Mouse (Mus musculus): ENCODE results near the gene Calm2. TPM values are rescaled to one million over a fixed set of nuclear protein-coding genes. Genes with fewer than 3 reads are reported as not detected.

Gene Calm2
- total and polyA plus RNA-seq, 3 experiments, result 126 to 321 (median 208) TPM

- DNase-seq (ENCODE audit: low read depth, low spot score), result peak; percentile 45
- H3K4me1 ChIP-seq (ENCODE audit: control insufficient read depth in 1 of 2, insufficient read depth in 2 of 2, low read length in 2 of 2), result peaks cover 0 to 9% of the 10 kb centered on the region in 2 experiments; a peak in 2 of 4 replicates
- H3K27me3 ChIP-seq (ENCODE audit: control insufficient read depth in 1 of 2, insufficient read depth in 2 of 2, low read length in 2 of 2), result peaks cover 2 to 13% of the 10 kb centered on the region in 2 experiments
- no peak overlapping the region for H3K27ac ChIP-seq (ENCODE audit: control insufficient read depth, low read depth, low read length)
- H3K36me3 ChIP-seq (ENCODE audit: control insufficient read depth in 1 of 2, insufficient read depth in 2 of 2, low read length in 2 of 2), result no peaks in the 10 kb centered on the region
- peak overlapping the region in 1 of 2 experiments; percentile 27; a peak in 3 of 4 replicates for H3K4me3 ChIP-seq (ENCODE audit: control insufficient read depth in 1 of 2, insufficient read depth in 1 of 2, low read depth in 2 of 2, low read length in 2 of 2)
- H3K9me3 ChIP-seq (replicated peaks; ENCODE audit: insufficient read depth, low read length), result no peaks in the 10 kb centered on the region
- H3K79me2 ChIP-seq (ENCODE audit: control insufficient read depth, insufficient read depth, low read length, poor library complexity), result no peaks in the 10 kb centered on the region
- TF ChIP-seq EP300 (IDR thresholded peaks at IDR 0.05; ENCODE audit: low read depth in 1 of 2, low read length in 2 of 2), result 0 out of 4 replicates have a peak, but pooled peaks of 1 of the 2 experiments have one; percentile 6
- no peak for TF ChIP-seq CHD1 (IDR thresholded peaks at IDR 0.05; ENCODE audit: low read depth, low read length)
- 0 out of 2 replicates have a peak overlapping the region, but pooled peaks have one; percentile 4 for H3K9ac ChIP-seq (ENCODE audit: control insufficient read depth, low read depth, low read length, poor library complexity, severe bottlenecking)
These were observed 12.4 kb upstream of the Calm2 start for GRCm38 (mm10) chr17:87458911-87459749.

- H3K27me3 ChIP-seq (ENCODE audit: control insufficient read depth in 1 of 2, insufficient read depth in 2 of 2, low read length in 2 of 2), result peaks cover 2 to 13% of the 10 kb centered on the region in 2 experiments
- no peaks in the 10 kb centered on the region for H3K36me3 ChIP-seq (ENCODE audit: control insufficient read depth in 1 of 2, insufficient read depth in 2 of 2, low read length in 2 of 2)
- H3K4me3 ChIP-seq (ENCODE audit: control insufficient read depth in 1 of 2, insufficient read depth in 1 of 2, low read depth in 2 of 2, low read length in 2 of 2), result no peak overlapping the region
- H3K9me3 ChIP-seq (replicated peaks; ENCODE audit: insufficient read depth, low read length), result no peaks in the 10 kb centered on the region
- no peak overlapping the region for H3K9ac ChIP-seq (ENCODE audit: control insufficient read depth, low read depth, low read length, poor library complexity, severe bottlenecking)
- DNase-seq (ENCODE audit: low read depth, low spot score), result no peak
- H3K79me2 ChIP-seq (ENCODE audit: control insufficient read depth, insufficient read depth, low read length, poor library complexity), result no peaks in the 10 kb centered on the region
- H3K27ac ChIP-seq (ENCODE audit: control insufficient read depth, low read depth, low read length), result no peak overlapping the region
- peaks cover 0 to 9% of the 10 kb centered on the region in 2 experiments; a peak in 2 of 4 replicates for H3K4me1 ChIP-seq (ENCODE audit: control insufficient read depth in 1 of 2, insufficient read depth in 2 of 2, low read length in 2 of 2)
- no peak for TF ChIP-seq E2F4 (IDR thresholded peaks at IDR 0.05; ENCODE audit: borderline replicate concordance, low read depth, low read length)
- no peak for TF ChIP-seq CHD1 (IDR thresholded peaks at IDR 0.05; ENCODE audit: low read depth, low read length)
- TF ChIP-seq CTCF (IDR thresholded peaks at IDR 0.05 in 2 of 3, conservative IDR thresholded peaks at IDR 0.05 in 1 of 3; ENCODE audit: control insufficient read depth in 1 of 3, insufficient read depth in 1 of 3, low read depth in 2 of 3, low read length in 3 of 3, poor library complexity in 1 of 3, severe bottlenecking in 1 of 3), result no peak
- no peak for TF ChIP-seq EP300 (IDR thresholded peaks at IDR 0.05; ENCODE audit: low read depth in 1 of 2, low read length in 2 of 2)
- TF ChIP-seq POLR2AphosphoS5 (IDR thresholded peaks at IDR 0.05; ENCODE audit: borderline replicate concordance, low read depth, low read length), result no peak
- no peak for TF ChIP-seq MAFK (IDR thresholded peaks at IDR 0.05; ENCODE audit: borderline replicate concordance, low read depth, low read length)
- no peak for TF ChIP-seq USF2 (IDR thresholded peaks at IDR 0.05; ENCODE audit: borderline replicate concordance in 1 of 2, insufficient read depth in 1 of 2, low read depth in 1 of 2, low read length in 2 of 2)
- TF ChIP-seq MYB (IDR thresholded peaks at IDR 0.05; ENCODE audit: low read depth, low read length), result no peak
- TF ChIP-seq MXI1 (IDR thresholded peaks at IDR 0.05; ENCODE audit: low read depth, low read length), result no peak
- no peak for TF ChIP-seq ZKSCAN1 (IDR thresholded peaks at IDR 0.05; ENCODE audit: low read depth, low read length)
- TF ChIP-seq KAT2A (conservative IDR thresholded peaks at IDR 0.05; ENCODE audit: low read depth, low read length), result no peak
- TF ChIP-seq TCF12 (IDR thresholded peaks at IDR 0.05; ENCODE audit: low read depth, low read length), result no peak
- TF ChIP-seq MEF2A (IDR thresholded peaks at IDR 0.05; ENCODE audit: extremely low read depth, insufficient replicate concordance, low read depth, low read length, poor library complexity, severe bottlenecking), result no peak
- TF ChIP-seq TBP (IDR thresholded peaks at IDR 0.05; ENCODE audit: low read depth, low read length), result no peak
- no peak for TF ChIP-seq SMC3 (IDR thresholded peaks at IDR 0.05; ENCODE audit: low read depth, low read length)
- TF ChIP-seq UBTF (IDR thresholded peaks at IDR 0.05; ENCODE audit: borderline replicate concordance, insufficient read depth, low read depth, low read length), result no peak
These were observed 11.2 kb upstream of the Calm2 start for GRCm38 (mm10) chr17:87457961-87458360.

Measured in MEL (cell line).